Mouse (Mus musculus) brain, embryonic 14.5 days (tissue): ENCODE results near the gene Vars2. TPM values are rescaled to one million over a fixed set of nuclear protein-coding genes. Genes with fewer than 3 reads are reported as not detected.

Experiments
- DNase-seq: peaks from one replicate; pipeline ENCODE4 v3.0.0-alpha.2; 2011; ENCODE audit warnings: low read depth
- CTCF ChIP-seq: fragments of 200-500 bp; IDR thresholded peaks from 2 replicates; pipeline ENCODE4 v1.5.1; 2012; ENCODE audit warnings: inconsistent platforms, mild to moderate bottlenecking, moderate library complexity, borderline replicate concordance; ENCODE audit not compliant: insufficient read depth, insufficient read length; ENCODE audit errors: extremely low read depth
- POLR2A ChIP-seq: fragments of 200-500 bp; IDR thresholded peaks from 2 replicates; pipeline ENCODE4 v1.6.1; 2012; ENCODE audit warnings: mild to moderate bottlenecking, inconsistent platforms, borderline replicate concordance; ENCODE audit not compliant: poor library complexity, insufficient read depth, insufficient read length, severe bottlenecking; ENCODE audit errors: extremely low read depth
- polyA plus RNA-seq: library from polyadenylated mRNA; depleted of rRNA; stranded (reverse); fragments of >200 nt; gene quantifications from 2 replicates; pipeline ENCODE4 v1.2.3, GENCODE M21; 2012

The Vars2 gene
- polyA plus RNA-seq, 1 experiment, result 36.8 TPM

DNA sequence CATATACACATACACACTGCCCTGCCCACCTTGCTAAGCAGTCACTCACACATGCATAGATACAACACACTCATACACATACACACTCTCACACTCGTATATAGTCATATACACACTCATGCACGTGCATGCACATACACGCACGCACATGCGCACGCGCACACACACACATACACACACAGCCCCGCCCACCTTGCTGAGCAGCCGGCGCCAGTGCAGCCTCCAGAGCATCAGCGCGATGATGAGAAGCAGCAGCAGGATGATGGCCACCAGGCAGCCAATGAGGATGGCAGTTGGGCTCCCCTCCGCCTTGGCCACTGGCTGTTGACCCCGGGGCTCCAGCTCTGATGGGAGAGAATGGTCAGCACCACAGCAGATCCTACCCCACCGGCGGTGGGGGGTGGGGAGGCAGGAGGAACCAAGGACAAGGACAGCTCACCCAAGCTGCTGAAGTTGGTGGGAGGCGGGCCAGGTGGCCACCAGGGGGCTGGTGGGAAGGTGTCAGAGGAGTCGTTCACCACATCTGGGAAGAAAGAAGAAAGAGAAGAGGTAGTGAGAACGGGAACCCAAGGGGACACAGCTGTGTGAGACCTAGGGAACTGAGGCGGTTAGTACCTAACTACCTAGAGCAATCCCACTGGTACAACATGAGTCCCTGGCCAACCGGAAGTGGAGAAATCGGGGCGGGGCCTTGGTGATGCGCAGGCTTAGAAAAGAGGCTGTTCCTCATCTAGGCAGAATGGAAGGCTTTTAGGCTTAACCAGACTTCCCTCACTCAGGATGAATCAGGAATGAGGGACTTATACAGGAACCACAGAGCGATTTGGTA lies 21.2 kb upstream of the Vars2 start:
- TF ChIP-seq POLR2A (no peak), CTCF (peak; percentile 2; the same call in 1 of the 2 replicates)
- no peak for DNase-seq

DNA sequence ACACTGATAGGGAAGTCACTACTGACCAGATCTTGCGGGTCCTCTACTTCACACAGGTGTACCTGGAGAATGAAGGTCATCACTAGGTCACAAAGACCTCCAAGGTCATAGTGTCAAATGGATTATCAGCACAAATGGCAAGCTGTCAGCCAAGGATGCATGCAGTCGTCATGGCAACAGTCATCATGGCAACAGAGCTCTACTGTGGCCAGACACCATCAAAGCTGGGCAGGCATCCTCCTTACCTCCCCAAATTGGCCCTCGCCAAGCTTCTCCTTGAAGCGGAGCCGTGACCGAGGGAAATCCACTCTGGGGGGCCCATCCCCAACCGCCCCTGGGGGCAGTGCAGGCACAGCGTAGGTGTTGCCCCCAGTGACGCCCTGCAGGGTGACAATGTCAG lies 17.7 kb upstream of the Vars2 start:
- TF ChIP-seq CTCF, result no peak
- no peak for TF ChIP-seq POLR2A
- peak; percentile 54 for DNase-seq

DNA sequence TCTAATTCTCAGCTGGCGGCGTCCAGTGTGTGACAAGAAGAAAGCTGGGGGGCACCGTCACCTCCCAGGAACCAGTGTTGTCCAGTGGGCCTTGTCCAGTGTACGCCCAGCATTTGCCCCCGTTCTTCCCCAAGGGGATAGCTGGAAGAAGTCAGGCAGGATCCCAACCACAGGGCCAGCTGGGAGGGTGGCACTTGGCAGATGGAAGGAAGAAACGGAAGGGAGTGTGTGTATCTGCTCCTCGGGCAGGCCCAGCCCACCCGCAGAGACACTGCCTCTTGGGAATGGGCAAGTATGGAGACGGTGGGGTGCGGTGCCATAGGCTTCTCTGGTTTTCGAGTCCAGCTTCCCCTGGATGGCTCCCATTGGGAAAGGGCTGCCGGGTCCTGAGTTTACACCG lies 14.6 kb upstream of the Vars2 start:
- TF ChIP-seq CTCF, result no peak
- no peak for TF ChIP-seq POLR2A
- DNase-seq, result no peak

DNA sequence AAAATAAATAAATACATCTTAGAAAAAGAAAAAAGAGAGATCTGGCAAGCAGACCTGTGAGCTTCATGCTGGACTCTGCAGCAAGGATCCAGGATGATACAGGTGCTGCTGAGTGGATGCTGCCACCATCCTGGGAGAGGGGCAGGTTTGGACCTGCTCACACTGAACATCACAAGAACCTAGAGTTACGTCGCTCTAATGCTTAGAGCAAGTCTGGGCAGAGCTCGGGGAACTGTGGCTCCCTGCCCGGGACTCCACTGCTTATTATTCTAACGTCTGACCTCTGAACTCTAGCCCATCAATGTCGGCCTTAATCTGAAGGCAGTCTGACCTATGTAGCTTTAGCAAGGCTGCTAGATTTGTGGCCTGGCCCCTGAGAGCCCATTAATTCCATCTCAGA lies 13.2 kb upstream of the Vars2 start:
- no peak for DNase-seq
- TF ChIP-seq CTCF (no peak), POLR2A (no peak)

DNA sequence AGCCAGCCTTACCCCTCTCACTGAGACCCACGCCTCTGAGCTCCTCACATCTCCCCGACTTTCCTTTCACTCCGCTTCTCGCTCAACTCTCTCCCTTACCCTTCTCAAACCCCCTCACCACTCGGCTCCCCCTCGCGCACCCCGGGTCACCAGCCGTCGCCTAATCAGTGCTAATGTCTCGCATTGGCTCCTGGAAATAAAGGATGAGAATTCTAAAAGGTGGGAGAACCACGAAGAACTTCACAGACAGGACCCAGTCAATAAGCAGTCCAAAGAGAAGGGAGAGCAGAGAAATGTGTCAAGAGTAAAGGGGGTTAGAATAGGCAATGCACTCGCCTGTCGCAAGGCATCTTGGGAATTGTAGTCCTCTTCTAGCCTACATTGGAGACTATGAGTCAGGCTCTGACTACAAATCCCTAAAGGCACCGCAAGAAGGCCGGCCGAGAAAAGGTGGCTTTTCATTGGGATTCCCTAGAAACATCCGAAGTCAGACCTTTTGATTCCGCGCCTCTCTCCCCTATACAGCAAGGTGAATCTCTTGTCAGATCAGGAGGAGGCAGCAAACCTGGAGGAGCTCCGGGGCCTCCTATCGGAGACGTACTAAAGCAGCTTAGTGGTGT lies 6.1 kb upstream of the Vars2 start, which contains the start of gene Gtf2h4:
Gene Gtf2h4, minus strand, starts transcription at position 324 of the 620 bp plus-strand sequence.
- peak; percentile 99 for DNase-seq
- no peak for TF ChIP-seq CTCF
- TF ChIP-seq POLR2A, result no peak

DNA sequence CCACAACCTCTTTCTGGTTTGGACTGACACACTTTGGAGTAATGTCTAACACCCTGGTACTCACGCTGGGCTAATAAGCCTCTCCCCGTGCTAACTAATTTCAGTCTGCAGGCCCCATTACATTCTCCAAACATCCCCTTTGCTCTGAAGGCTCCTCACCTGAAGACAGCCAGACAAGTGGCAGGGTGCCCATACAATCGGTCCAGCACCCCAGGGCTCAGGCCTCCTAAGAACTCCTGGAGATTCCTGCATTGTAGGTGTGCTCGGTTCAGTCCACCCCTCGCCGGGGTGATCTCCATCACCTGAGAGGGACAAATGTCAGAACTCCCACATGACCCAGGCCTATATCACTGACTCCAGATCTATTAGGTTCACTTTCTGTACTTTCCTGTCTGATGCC lies 5.1 kb upstream of the Vars2 start:
- no peak for DNase-seq

DNA sequence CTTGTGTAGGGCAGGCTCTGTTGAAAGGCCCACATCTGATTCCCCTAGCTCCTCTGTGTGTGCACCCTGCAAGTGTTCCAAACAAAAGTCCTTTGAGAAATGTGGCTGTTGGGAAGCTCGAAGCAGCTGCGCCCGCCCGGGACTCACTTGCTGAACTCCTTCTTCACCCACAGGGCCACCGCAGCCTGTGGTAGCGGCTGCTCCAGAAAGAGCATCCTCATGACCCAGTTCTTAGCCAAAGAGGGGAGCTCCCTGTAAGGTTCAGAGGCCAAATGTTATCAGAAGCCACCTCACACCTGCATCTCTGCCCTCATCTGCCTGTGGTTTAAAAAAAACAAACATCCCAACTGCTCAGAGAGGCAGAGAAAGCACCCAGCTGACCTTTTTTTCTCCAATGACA lies 4.5 kb upstream of the Vars2 start:
- TF ChIP-seq CTCF (no peak), POLR2A (no peak)
- DNase-seq, result no peak

More for the DNA sequence above, 5.1 kb upstream of the Vars2 start:
- no peak for TF ChIP-seq CTCF
- no peak for TF ChIP-seq POLR2A

DNA sequence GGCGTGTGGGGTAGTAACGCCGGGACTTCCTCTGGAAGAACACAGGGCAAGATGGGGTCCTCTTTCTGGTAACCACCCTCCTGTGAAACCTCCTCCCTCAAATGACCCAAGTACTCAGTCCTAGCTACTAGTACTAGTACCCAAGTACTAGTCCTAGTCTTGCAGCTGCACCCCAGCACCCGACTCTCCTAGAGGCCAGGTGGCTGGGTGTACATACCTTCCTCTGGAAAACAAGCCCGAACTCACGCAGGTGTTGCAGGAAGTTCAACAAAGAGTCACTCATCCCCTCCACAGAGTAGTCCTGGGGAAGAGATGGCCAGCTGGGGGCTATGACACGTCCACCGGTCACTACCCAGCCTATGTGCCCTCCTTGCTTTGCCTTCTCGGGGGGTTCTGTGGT lies 2.3 kb upstream of the Vars2 start:
- no peak for DNase-seq
- TF ChIP-seq CTCF (no peak), POLR2A (no peak)

DNA sequence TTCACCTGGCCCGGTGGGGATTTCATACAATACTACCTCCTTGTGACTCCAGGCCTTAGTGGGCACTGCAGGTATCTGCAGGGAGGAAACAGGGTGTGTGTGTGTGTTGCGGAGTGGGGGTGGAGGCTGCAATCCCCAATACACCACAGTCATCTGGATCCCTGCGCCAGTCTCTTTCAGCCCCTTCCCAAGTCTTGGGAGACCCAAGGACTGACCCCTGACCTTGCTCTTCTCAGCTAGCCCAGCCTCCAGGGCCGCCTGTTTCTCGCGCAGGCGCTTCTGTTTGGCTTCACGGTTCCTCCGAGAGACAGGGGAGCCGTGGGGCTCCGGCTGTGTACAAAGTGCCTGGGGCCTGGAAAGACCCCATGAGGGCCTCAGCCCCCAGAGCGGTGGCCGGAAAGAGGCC lies 538 bp downstream of the Vars2 start:
- DNase-seq, result no peak
- TF ChIP-seq CTCF, result no peak
- TF ChIP-seq POLR2A, result no peak

DNA sequence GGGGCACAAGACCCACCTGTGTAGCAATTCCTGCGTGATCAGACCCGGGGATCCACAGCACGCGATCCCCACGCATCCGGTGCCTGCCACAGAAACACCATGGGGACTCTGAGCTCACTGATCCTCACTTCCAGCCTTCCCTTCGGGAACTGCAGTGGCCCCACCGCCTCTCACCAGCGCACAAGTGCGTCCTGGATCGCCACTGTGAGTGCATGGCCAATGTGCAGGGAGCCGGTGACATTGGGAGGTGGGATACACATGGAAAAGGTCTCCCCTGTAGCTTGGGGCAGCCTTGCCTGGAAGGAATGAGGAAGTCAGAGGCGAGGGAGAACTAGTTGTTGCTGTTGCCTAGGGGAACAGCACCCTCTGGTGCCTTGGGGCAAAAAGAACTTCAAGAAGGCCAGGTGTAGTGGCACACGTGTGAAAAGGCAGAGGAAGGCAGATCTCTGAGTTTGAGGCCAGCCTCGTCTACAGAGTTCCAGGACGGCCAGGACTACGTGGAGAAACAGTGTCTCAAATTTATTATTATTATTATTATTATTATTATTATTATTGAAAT lies 1.4 kb downstream of the Vars2 start:
- peak; percentile 20 for DNase-seq
- no peak for TF ChIP-seq POLR2A
- TF ChIP-seq CTCF, result no peak

DNA sequence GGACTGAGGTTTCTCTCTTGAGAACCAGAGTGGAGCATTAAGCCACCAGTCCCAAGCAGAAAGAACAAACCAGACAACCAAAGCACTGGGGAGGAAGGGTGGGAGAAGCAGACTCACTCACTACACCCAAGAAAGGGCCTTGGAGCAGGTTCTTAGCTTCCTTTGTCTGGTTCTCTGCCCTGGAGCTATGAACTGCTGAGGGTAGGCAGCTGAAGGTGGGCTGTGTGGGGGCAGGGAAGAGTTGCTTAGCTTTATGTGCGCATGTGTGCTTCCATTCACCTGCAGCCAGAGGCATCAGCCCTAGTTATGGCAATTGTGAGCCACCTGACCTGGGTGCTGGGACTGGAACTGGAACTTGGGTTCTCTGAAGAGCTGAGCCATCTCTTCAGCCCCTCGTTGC lies 14.3 kb downstream of the Vars2 start:
- no peak for DNase-seq
- TF ChIP-seq POLR2A, result no peak
- no peak for TF ChIP-seq CTCF

DNA sequence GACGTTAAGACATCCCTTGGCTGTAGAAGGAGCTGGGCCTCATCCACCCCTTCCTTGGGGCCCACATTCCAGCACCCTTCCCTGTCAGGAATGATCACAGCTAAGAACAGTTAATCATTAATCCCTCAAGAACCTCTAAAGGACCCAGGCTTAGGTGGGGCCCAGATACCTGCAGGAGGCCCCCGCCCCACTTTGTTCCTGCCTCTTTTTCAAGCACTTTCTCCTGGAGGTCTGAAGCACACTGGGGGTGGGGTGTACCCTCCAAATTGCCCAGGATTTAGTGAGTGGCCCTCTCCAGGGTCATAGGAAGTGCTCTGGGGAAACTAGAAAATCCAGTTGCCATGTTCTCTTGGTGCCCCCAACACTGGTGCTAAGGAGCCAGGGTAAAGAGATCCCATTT lies 18.0 kb downstream of the Vars2 start:
- TF ChIP-seq POLR2A (no peak), CTCF (no peak)
- no peak for DNase-seq

DNA sequence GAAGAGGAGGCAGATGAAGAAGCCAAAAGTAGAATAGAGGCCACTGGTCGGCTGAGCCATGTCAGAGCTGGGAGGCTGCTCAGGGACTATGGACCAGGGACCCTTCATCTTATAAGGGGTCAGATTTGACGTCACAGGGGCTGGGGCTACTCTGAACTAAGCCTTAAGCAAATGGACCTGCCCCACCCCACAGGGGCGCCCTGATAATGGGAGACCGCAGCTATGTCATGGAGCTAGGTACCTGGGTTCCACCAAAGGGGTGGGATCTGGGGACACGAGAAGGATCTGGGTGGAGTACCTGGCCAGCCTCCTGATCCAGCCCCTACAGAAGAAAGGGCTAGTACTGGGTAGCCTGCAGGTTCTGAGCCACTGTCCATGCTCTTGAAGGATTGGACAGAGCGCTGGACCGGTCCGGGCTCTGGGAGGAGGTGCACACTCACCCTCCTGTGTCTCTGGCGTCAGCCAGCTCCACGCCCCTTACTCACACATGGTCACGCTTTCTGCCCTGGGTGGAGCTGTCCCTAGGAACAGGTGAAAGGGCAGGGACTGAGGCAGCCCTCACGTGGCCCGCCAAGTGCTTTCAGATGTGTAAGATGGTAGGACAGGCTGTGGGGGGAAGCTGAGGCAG lies 23.7 kb downstream of the Vars2 start, which contains the start of gene Mucl3:
Gene Mucl3, minus strand, starts transcription at position 87 of the 628 bp plus-strand sequence.
- TF ChIP-seq CTCF, result no peak
- no peak for TF ChIP-seq POLR2A
- DNase-seq, result no peak
